Mouse (Mus musculus): ENCODE data around the gene Tmem185b. TPM values are rescaled to one million over a fixed set of nuclear protein-coding genes. Genes with fewer than 3 reads are reported as not detected.

Gene Tmem185b
- polyA plus RNA-seq, 1 experiment: not detected

- H3K4me3 ChIP-seq (ENCODE audit: insufficient read depth, low read depth, low read length): no peak overlapping the region
- H3K27ac ChIP-seq (ENCODE audit: insufficient read depth, low read depth, low read length): no peak overlapping the region
- TF ChIP-seq CTCF (IDR thresholded peaks at IDR 0.05; ENCODE audit: insufficient read depth, low read depth, low read length): no peak
- no peak for TF ChIP-seq POLR2A (IDR thresholded peaks at IDR 0.05; ENCODE audit: insufficient read depth, low read depth, low read length)
- WGBS: 43% methylated on average over 10 of the region's 10 CpGs
- peaks cover 32% of the 10 kb centered on the region for H3K4me1 ChIP-seq (ENCODE audit: control insufficient read depth, insufficient read depth, low read length)
Observed at GRCm38 (mm10) chr1:119487917-119488590, 37.9 kb upstream of the Tmem185b start.

DNA sequence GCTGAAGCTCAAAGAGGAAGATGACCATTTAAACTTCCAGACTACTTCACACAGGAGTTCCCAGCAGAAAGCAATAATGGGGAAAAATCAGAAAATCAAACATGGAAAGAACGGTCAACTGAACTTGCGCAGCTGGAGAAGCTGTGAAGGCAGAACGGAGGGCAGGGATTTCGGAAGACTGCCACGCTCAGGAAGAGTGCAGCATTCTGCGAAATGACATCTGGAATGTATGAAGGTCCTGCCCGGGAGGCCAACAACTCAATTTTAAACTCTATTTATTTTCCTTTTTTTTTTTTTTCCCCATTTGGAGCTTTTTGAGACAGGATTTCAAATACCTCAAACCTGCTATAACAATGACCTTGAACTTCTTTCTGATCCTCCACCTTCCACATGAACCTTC is 35.2 kb upstream of the Tmem185b start:
- Histone ChIP-seq H3K4me1 (ENCODE audit: control insufficient read depth, insufficient read depth, low read length) (peaks cover 36% of the 10 kb centered on the region), H3K4me3 (ENCODE audit: insufficient read depth, low read depth, low read length) (no peak overlapping the region), H3K27ac (ENCODE audit: insufficient read depth, low read depth, low read length) (no peak overlapping the region)
- no peak for TF ChIP-seq POLR2A (IDR thresholded peaks at IDR 0.05; ENCODE audit: insufficient read depth, low read depth, low read length)
- WGBS: 91% methylated on average over 7 of the region's 7 CpGs

DNA sequence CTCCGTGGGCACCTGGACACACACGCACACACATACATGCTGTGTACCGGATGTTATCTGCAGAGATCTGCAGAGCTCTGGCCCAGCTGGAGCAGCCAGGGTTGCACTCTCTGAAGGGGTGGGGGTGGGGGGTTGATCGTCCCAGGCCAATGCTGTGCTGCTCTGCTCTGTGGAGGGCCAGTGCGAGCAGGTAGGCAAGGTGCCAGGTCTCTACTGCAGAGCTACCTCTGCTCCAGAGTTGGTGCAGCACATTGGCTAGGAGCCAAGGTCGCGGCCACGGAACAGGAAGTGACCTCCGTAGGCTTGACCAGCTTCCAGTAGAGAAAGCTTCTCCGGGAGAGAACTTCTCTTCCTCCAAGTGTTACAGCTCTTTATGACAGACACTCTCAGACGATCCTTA is 33.9 kb upstream of the Tmem185b start:
- 47% methylated on average over 11 of the region's 11 CpGs for WGBS
- Histone ChIP-seq H3K4me3 (ENCODE audit: insufficient read depth, low read depth, low read length) (no peak overlapping the region), H3K27ac (ENCODE audit: insufficient read depth, low read depth, low read length) (no peak overlapping the region), H3K4me1 (ENCODE audit: control insufficient read depth, insufficient read depth, low read length) (peaks cover 25% of the 10 kb centered on the region)
- no peak for TF ChIP-seq POLR2A (IDR thresholded peaks at IDR 0.05; ENCODE audit: insufficient read depth, low read depth, low read length)
- TF ChIP-seq CTCF (IDR thresholded peaks at IDR 0.05; ENCODE audit: insufficient read depth, low read depth, low read length): no peak

DNA sequence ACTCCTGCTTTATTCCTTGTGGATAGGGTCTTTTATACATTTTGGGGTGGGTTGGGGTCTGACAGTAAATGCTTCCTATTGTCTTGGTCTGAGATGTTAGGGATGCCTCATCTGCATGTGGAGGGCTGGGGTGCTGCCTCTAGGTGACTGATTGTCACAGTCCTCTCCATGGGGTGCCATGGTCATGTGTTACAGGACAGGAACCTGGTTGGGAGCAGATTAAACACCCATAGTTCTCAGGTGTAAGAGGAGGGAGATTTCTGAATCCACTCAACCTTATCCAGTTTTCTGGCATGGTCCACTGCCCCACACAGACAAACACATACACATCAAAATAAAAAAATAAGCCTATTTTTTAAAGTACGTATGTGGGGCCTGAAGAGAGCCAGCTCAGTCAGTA is 33.5 kb upstream of the Tmem185b start:
- TF ChIP-seq POLR2A (IDR thresholded peaks at IDR 0.05; ENCODE audit: insufficient read depth, low read depth, low read length) (no peak), CTCF (IDR thresholded peaks at IDR 0.05; ENCODE audit: insufficient read depth, low read depth, low read length) (no peak)
- no peak overlapping the region for H3K4me3 ChIP-seq (ENCODE audit: insufficient read depth, low read depth, low read length)
- 88% methylated on average over 1 of the region's 1 CpGs for WGBS
- peaks cover 22% of the 10 kb centered on the region for H3K4me1 ChIP-seq (ENCODE audit: control insufficient read depth, insufficient read depth, low read length)
- H3K27ac ChIP-seq (ENCODE audit: insufficient read depth, low read depth, low read length): no peak overlapping the region

DNA sequence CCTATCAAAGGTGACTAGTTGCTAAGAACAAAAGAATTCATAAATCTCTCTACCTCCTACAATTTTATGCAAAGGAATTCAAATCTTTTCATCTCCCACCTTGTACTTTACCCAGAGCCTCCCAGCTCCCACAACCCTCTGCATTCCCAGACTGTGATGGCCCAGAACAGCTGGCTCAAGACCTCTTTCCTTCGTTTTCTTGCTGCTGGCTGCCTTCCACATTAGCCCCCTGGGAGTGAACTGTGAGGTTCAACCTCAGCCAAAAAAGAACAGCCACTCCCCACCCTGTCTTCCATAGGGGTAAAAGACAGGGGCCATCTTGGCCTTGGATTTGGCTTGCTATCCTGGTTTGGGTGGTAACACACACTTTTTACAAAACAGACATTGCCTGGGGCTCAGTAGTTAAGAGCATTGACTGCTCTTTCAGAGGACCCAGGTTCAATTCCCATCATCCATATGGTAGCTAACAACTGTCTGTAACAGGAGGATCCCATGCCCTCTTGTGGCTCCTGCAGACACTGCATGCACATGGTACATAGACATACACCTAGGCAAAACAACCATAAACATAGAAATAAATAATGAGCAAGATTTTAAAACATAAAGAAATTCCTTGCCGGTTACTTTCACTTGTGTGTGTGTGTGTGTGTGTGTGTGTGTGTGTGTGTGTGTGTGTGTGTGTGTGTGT is 31.8 kb upstream of the Tmem185b start:
- peaks cover 24% of the 10 kb centered on the region for H3K4me1 ChIP-seq (ENCODE audit: control insufficient read depth, insufficient read depth, low read length)
- TF ChIP-seq POLR2A (IDR thresholded peaks at IDR 0.05; ENCODE audit: insufficient read depth, low read depth, low read length): no peak
- no peak for TF ChIP-seq CTCF (IDR thresholded peaks at IDR 0.05; ENCODE audit: insufficient read depth, low read depth, low read length)
- H3K27ac ChIP-seq (ENCODE audit: insufficient read depth, low read depth, low read length): no peak overlapping the region
- H3K4me3 ChIP-seq (ENCODE audit: insufficient read depth, low read depth, low read length): no peak overlapping the region
- 72% methylated on average over 2 of the region's 2 CpGs for WGBS

DNA sequence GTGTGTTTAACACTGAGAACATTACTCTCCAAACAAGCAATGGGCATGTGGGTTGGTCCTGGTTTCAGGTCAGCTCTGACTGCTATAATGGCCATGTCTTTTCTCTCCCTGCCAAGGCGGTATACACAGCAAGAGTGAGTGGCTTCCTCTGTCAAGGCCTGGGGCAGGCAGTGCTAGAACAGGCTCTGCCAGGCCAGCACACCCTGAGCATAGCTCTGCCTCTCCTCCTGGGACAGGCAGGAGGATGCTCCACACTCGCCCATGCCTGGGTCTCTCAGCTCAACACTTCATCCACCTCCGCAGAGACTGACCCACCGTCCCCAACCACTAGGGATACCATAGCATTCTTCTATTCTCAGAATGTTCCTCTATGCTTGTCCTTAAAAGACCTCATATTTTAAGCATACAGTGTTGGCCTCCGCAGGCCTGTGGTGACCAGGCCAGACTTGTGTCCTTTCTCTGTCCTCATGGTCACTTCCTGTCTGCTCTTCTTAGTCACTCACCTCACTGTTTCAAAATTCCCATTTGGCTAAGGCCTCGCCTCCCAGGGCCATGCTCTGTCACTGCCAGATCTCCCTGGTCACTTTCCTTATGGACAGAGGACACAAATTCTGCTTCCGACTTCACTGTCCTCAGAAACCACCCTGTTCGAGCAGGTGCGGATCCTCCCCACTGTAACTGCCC is 31.1 kb upstream of the Tmem185b start:
- 91% methylated on average over 9 of the region's 9 CpGs for WGBS
- TF ChIP-seq POLR2A (IDR thresholded peaks at IDR 0.05; ENCODE audit: insufficient read depth, low read depth, low read length): no peak
- no peak for TF ChIP-seq CTCF (IDR thresholded peaks at IDR 0.05; ENCODE audit: insufficient read depth, low read depth, low read length)
- no peak overlapping the region for H3K4me3 ChIP-seq (ENCODE audit: insufficient read depth, low read depth, low read length)
- no peak overlapping the region for H3K27ac ChIP-seq (ENCODE audit: insufficient read depth, low read depth, low read length)
- H3K4me1 ChIP-seq (ENCODE audit: control insufficient read depth, insufficient read depth, low read length): peaks cover 24% of the 10 kb centered on the region

- no peak overlapping the region for H3K4me3 ChIP-seq (ENCODE audit: insufficient read depth, low read depth, low read length)
- H3K27ac ChIP-seq (ENCODE audit: insufficient read depth, low read depth, low read length): no peak overlapping the region
- 95% methylated on average over 6 of the region's 6 CpGs for WGBS
- H3K4me1 ChIP-seq (ENCODE audit: control insufficient read depth, insufficient read depth, low read length): peaks cover 23% of the 10 kb centered on the region
- TF ChIP-seq CTCF (IDR thresholded peaks at IDR 0.05; ENCODE audit: insufficient read depth, low read depth, low read length): no peak
- no peak for TF ChIP-seq POLR2A (IDR thresholded peaks at IDR 0.05; ENCODE audit: insufficient read depth, low read depth, low read length)
Observed at GRCm38 (mm10) chr1:119495396-119495775, 30.6 kb upstream of the Tmem185b start.

DNA sequence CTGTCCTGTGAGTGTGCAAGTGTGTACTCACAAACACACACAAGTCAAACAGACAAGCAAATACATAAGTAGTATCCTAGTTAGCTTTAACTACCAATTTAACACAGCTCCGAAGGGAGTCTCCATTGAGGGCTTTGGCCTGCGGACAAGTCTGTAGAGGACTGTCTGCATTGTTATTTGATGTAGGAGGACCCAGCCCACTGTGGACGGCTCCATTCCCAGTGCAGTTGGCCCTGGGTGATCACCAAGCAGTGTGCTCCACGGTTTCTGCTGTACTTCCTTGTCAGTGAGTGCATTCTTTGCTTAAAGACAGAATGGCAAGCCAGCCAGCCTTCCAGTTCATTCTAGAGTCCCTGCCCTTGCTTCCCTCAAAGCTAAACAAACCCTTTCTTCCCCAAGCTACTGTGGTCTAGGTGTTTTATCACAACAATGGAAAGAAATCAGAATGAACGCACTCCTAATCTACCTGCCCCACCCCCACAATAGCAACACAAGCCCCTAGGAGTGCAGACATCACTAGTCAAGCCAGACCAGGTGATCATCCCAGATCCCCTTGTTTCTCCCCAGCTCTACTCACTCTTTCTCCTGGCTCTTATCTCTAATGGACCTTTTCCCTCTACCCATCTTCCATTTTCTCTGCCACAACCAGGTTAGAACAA is 28.5 kb upstream of the Tmem185b start:
- Histone ChIP-seq H3K4me3 (ENCODE audit: insufficient read depth, low read depth, low read length) (no peak overlapping the region), H3K27ac (ENCODE audit: insufficient read depth, low read depth, low read length) (no peak overlapping the region), H3K4me1 (ENCODE audit: control insufficient read depth, insufficient read depth, low read length) (peaks cover 21% of the 10 kb centered on the region)
- no peak for TF ChIP-seq POLR2A (IDR thresholded peaks at IDR 0.05; ENCODE audit: insufficient read depth, low read depth, low read length)
- 76% methylated on average over 5 of the region's 5 CpGs for WGBS

All from olfactory bulb, adult 2 months (tissue).